25 mouse cellular contexts compared by ENCODE assay signal in genomic region chr11:52557836-52558235, GRCm38 (mm10).
DNase-seq lines count a peak whose midpoint lies in the region; ATAC-seq and TF ChIP-seq lines count a peak whose summit lies in the region.
"Had no signal": no experiment of that assay in that cellular context is flagged by ENCODE, and none has a peak within 500 bp of the region (broad histone marks: within the 10 kb centered on the region; RNA-seq: fewer than 3 reads in every experiment).

No protein-coding gene starts in this region.

- no peaks in the 10 kb centered on the region for H3K27me3 ChIP-seq in kidney, adult 2 months (replicated peaks; ENCODE audit: control insufficient read depth, insufficient read depth, low read length)
- H3K27me3 ChIP-seq in kidney, embryonic 15.5 days = no peaks in the 10 kb centered on the region
- H3K27me3 ChIP-seq in midbrain, embryonic 11.5 days (ENCODE audit: control insufficient read depth, insufficient read depth, low read length) = no peaks in the 10 kb centered on the region
- H3K27me3 ChIP-seq in midbrain, embryonic 10.5 days (ENCODE audit: low read depth, poor library complexity, severe bottlenecking) = no peaks in the 10 kb centered on the region
- H3K27me3 ChIP-seq: embryonic facial prominence, embryonic 13.5 days; embryonic facial prominence, embryonic 15.5 days; forebrain, embryonic 12.5 days had no signal

- no peak overlapping the region for H3K4me2 ChIP-seq in kidney, embryonic 15.5 days
- H3K4me2 ChIP-seq in midbrain, embryonic 11.5 days = no peak overlapping the region
- H3K4me2 ChIP-seq: embryonic facial prominence, embryonic 13.5 days; embryonic facial prominence, embryonic 15.5 days; forebrain, embryonic 12.5 days had no signal

- no peak overlapping the region for H3K27ac ChIP-seq in kidney, adult 2 months (ENCODE audit: insufficient read depth, low read depth, low read length)
- H3K27ac ChIP-seq in kidney, embryonic 15.5 days = no peak overlapping the region
- H3K27ac ChIP-seq in midbrain, embryonic 11.5 days (ENCODE audit: low read depth, low read length) = no peak overlapping the region
- no peak overlapping the region for H3K27ac ChIP-seq in midbrain, embryonic 10.5 days (replicated peaks)
- H3K27ac ChIP-seq: embryonic facial prominence, embryonic 13.5 days; embryonic facial prominence, embryonic 15.5 days; forebrain, embryonic 10.5 days; forebrain, embryonic 12.5 days had no signal

- H3K9me3 ChIP-seq in kidney, embryonic 15.5 days (replicated peaks) = no peaks in the 10 kb centered on the region
- no peaks in the 10 kb centered on the region for H3K9me3 ChIP-seq in midbrain, embryonic 11.5 days (ENCODE audit: control insufficient read depth, low read length)
- H3K9me3 ChIP-seq in midbrain, embryonic 10.5 days (replicated peaks) = no peaks in the 10 kb centered on the region
- H3K9me3 ChIP-seq: embryonic facial prominence, embryonic 13.5 days; embryonic facial prominence, embryonic 15.5 days; forebrain, embryonic 10.5 days; forebrain, embryonic 12.5 days had no signal

- H3K36me3 ChIP-seq in kidney, adult 2 months (ENCODE audit: control insufficient read depth, insufficient read depth, low read length) = no peaks in the 10 kb centered on the region
- H3K36me3 ChIP-seq in kidney, embryonic 15.5 days = no peaks in the 10 kb centered on the region
- H3K36me3 ChIP-seq in midbrain, embryonic 11.5 days (ENCODE audit: control insufficient read depth, insufficient read depth, low read length) = no peaks in the 10 kb centered on the region
- no peaks in the 10 kb centered on the region for H3K36me3 ChIP-seq in midbrain, embryonic 10.5 days
- H3K36me3 ChIP-seq: embryonic facial prominence, embryonic 13.5 days; embryonic facial prominence, embryonic 15.5 days; forebrain, embryonic 10.5 days; forebrain, embryonic 12.5 days had no signal

- 66% methylated on average over 3 of the region's 3 CpGs for WGBS in kidney, adult 2 months
- WGBS in kidney, embryonic 15.5 days = 88% methylated on average over 3 of the region's 3 CpGs
- WGBS in midbrain, embryonic 11.5 days = 91% methylated on average over 3 of the region's 3 CpGs
- WGBS in midbrain, embryonic 10.5 days = 86% methylated on average over 3 of the region's 3 CpGs

- DNase-seq in kidney, adult 11 months = peak; percentile 29
- DNase-seq in kidney, postnatal 4 days = no peak
- peak; percentile 78 for DNase-seq in kidney, adult 2 months
- no peak for DNase-seq in kidney, postnatal 10 days
- peak; percentile 54 for DNase-seq in kidney, adult 9 months
- DNase-seq in midbrain, embryonic 11.5 days (ENCODE audit: low spot score, missing footprints) = peak; percentile 2
- no peak for DNase-seq in midbrain, embryonic 10.5 days (ENCODE audit: low spot score)
- DNase-seq: adrenal gland, adult 2 months; adrenal gland, postnatal 10 days; adrenal gland, postnatal 25 days; B cell, adult 2 months; cerebellum, adult 11 months; cerebellum, adult 18-20 months; cerebellum, adult 8-10 months; cerebellum, adult 9-11 months; cerebellum, postnatal 14 days; cerebellum, postnatal 36 days; embryo, embryonic 11 days had no signal

- 0 out of 2 replicates have a peak, but pooled peaks cover 3% of the 10 kb centered on the region for H3K4me1 ChIP-seq in kidney, adult 2 months (ENCODE audit: control insufficient read depth, insufficient read depth, low read length)
- H3K4me1 ChIP-seq in kidney, embryonic 15.5 days = peaks cover 13% of the 10 kb centered on the region
- H3K4me1 ChIP-seq in midbrain, embryonic 11.5 days (ENCODE audit: control insufficient read depth, insufficient read depth, low read length) = no peaks in the 10 kb centered on the region
- H3K4me1 ChIP-seq in midbrain, embryonic 10.5 days = peaks cover 10% of the 10 kb centered on the region; the same call in 1 of the 2 replicates

- no peak for TF ChIP-seq CTCF in kidney, adult 2 months (conservative IDR thresholded peaks at IDR 0.05; ENCODE audit: insufficient read depth, insufficient read length, low read depth, low read length)

- no peak for TF ChIP-seq POLR2A in kidney, adult 2 months (IDR thresholded peaks at IDR 0.05; ENCODE audit: low read depth, low read length)

- H3K9ac ChIP-seq in kidney, embryonic 15.5 days = no peak overlapping the region
- H3K9ac ChIP-seq in midbrain, embryonic 11.5 days (ENCODE audit: low read length) = no peak overlapping the region
- H3K9ac ChIP-seq: embryonic facial prominence, embryonic 13.5 days; embryonic facial prominence, embryonic 15.5 days; forebrain, embryonic 12.5 days had no signal

- no peak overlapping the region for H3K4me3 ChIP-seq in kidney, adult 2 months (ENCODE audit: insufficient read depth, low read depth, low read length)
- no peak overlapping the region for H3K4me3 ChIP-seq in kidney, embryonic 15.5 days (replicated peaks)
- no peak overlapping the region for H3K4me3 ChIP-seq in midbrain, embryonic 11.5 days (ENCODE audit: low read depth, low read length)
- no peak overlapping the region for H3K4me3 ChIP-seq in midbrain, embryonic 10.5 days
- H3K4me3 ChIP-seq: embryonic facial prominence, embryonic 13.5 days; embryonic facial prominence, embryonic 15.5 days; erythroblast, embryonic 14.5 days; forebrain, embryonic 10.5 days; forebrain, embryonic 12.5 days had no signal

- ATAC-seq in kidney, embryonic 15.5 days (replicated peaks; ENCODE audit: low FRiP score) = no peak
- ATAC-seq in midbrain, embryonic 11.5 days (ENCODE audit: low FRiP score) = no peak
- ATAC-seq: forebrain, embryonic 14.5 days had no signal

Comparison
In these comparisons a context has a peak if more than half of its experiments do, and no peak if none do; other contexts are left out.
1. DNase-seq: peak in kidney, adult 11 months (single experiment), kidney, adult 2 months (single experiment), kidney, adult 9 months (single experiment) and midbrain, embryonic 11.5 days (single experiment); none in kidney, postnatal 4 days (0 of 2), kidney, postnatal 10 days (single experiment) and midbrain, embryonic 10.5 days (single experiment).